Mouse (Mus musculus): ENCODE results near the gene Sarm1.

DNA sequence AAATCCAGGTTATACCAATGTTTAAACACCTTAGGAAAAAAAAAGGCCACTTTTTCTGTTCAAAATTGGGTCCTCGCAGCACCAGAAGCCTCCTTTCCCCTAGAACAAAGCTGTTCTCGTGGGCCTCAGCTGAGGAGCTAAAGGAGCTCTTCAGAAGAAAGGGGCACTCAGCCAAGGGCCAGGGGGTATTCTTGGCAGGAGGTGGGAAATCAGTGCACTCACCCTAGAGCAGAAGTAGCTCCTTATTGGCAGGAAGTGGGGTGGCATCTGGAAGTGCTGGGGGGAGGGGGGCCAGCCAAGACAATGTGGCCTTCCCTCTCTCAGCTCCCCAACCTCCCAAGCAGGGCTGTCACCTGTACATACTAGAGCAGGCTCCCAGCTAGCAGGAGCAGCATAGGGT, 27.3 kb upstream of the Sarm1 start:
- TF ChIP-seq POLR2A (IDR thresholded peaks at IDR 0.05; ENCODE audit: low read depth, low read length), result no peak
- no peak for TF ChIP-seq CTCF (IDR thresholded peaks at IDR 0.05; ENCODE audit: borderline replicate concordance, insufficient read depth, low read length)

All from embryonic fibroblast, embryonic 13.5 days (primary cell).